Mouse (Mus musculus) CH12.LX (cell line): ENCODE data around the gene Col20a1.
A peak's percentile ranks its signal among the peaks of the same experiment; 100 is the strongest.

Experiments used
- CHD2 ChIP-seq: IDR thresholded peaks from 2 replicates; pipeline ENCODE4 v1.6.1; 2011; ENCODE audit warnings: low read length, improper control_type of control experiment
- CTCF ChIP-seq, 2 experiments: IDR thresholded peaks in 1 of 2; conservative IDR thresholded peaks in 1 of 2; 2 replicates each; pipeline ENCODE4 v1.5.1; 2011 to 2012; ENCODE audit warnings: low read depth in 2 of 2, low read length in 2 of 2, improper control_type of control experiment in 1 of 2, inconsistent platforms in 1 of 2, mild to moderate bottlenecking in 1 of 2, moderate library complexity in 1 of 2
- EP300 ChIP-seq: IDR thresholded peaks from 2 replicates; pipeline ENCODE4 v1.6.1; 2011; ENCODE audit warnings: low read length, improper control_type of control experiment
- POLR2A ChIP-seq: IDR thresholded peaks from 2 replicates; pipeline ENCODE4 v1.6.1; 2011; ENCODE audit warnings: low read depth, mild to moderate bottlenecking, improper control_type of control experiment, low read length
- RCOR1 ChIP-seq: conservative IDR thresholded peaks from 2 replicates; pipeline ENCODE4 v1.6.1; 2012; ENCODE audit warnings: low read depth, mild to moderate bottlenecking, inconsistent platforms, low read length, improper control_type of control experiment
- TCF12 ChIP-seq: IDR thresholded peaks from 2 replicates; pipeline ENCODE4 v1.6.1; 2014; ENCODE audit warnings: low read depth, mild to moderate bottlenecking, inconsistent platforms, low read length, improper control_type of control experiment

- TF ChIP-seq TCF12 (no peak), CTCF (conservative IDR thresholded peaks at IDR 0.05 in 1 of 2, IDR thresholded peaks at IDR 0.05 in 1 of 2; ENCODE audit: low read depth in 2 of 2, low read length in 2 of 2) (peak; percentile 71 to 80), RCOR1 (no peak), POLR2A (no peak), CHD2 (no peak), EP300 (no peak)
These were observed 10.1 kb downstream of the Col20a1 start for GRCm38 (mm10) chr2:180996436-180996835.
